Mouse (Mus musculus) liver, embryonic 12.5 days (tissue): ENCODE data around the gene Lrp2. TPM values are rescaled to one million over a fixed set of nuclear protein-coding genes. Genes with fewer than 3 reads are reported as not detected.

Experiments
- ATAC-seq: fragments of 200-750 bp; cut with Nextera tagmentation; 2 replicates; pipeline ENCODE4 v1.8.0; 2017; ENCODE audit warnings: moderate number of reproducible peaks, mild to moderate bottlenecking, moderate library complexity
- H3K27ac ChIP-seq: fragments of 300-500 bp; sonication (generic); 2 replicates; pipeline ENCODE4 v1.5.1; 2016; ENCODE audit warnings: mild to moderate bottlenecking
- H3K27me3 ChIP-seq: fragments of 300-500 bp; sonication (generic); replicated peaks from 2 replicates; pipeline ENCODE4 v1.6.1; 2016; ENCODE audit warnings: mild to moderate bottlenecking, moderate library complexity
- H3K36me3 ChIP-seq: fragments of 300-500 bp; sonication (generic); 2 replicates; pipeline ENCODE4 v1.6.1; 2016; ENCODE audit warnings: mild to moderate bottlenecking, moderate library complexity
- H3K4me1 ChIP-seq: fragments of 300-500 bp; sonication (generic); 2 replicates; pipeline ENCODE4 v1.6.1; 2016
- H3K4me2 ChIP-seq: fragments of 300-500 bp; sonication (generic); 2 replicates; pipeline ENCODE4 v1.6.1; 2016; ENCODE audit warnings: mild to moderate bottlenecking, moderate library complexity
- H3K4me3 ChIP-seq: fragments of 300-500 bp; sonication (generic); 2 replicates; pipeline ENCODE4 v1.5.1; 2016; ENCODE audit warnings: mild to moderate bottlenecking, moderate library complexity
- H3K9ac ChIP-seq: fragments of 300-500 bp; sonication (generic); 2 replicates; pipeline ENCODE4 v1.6.1; 2016; ENCODE audit warnings: mild to moderate bottlenecking, moderate library complexity
- H3K9me3 ChIP-seq: fragments of 300-500 bp; sonication (generic); replicated peaks from 2 replicates; pipeline ENCODE4 v1.6.1; 2016; ENCODE audit warnings: mild to moderate bottlenecking, moderate library complexity
- WGBS: fragments of 180-500 bp; shearing (Covaris S2); methylation state at CpG from one replicate; pipeline ENCODE4 v1.1.7; 2016; ENCODE audit not compliant: insufficient replicate concordance; 5-methylcytosine and 5-hydroxymethylcytosine counted together
- polyA plus RNA-seq: library from polyadenylated mRNA; unstranded; fragments of >200 nt; fragmentation: Nextera tagmentation; extraction: Ambion mirVana; gene quantifications from 2 replicates; pipeline ENCODE4 v1.2.1, GENCODE M21; 2016

Lrp2 gene
- 0.10 and 0.29 TPM in 2 replicates for polyA plus RNA-seq

DNA sequence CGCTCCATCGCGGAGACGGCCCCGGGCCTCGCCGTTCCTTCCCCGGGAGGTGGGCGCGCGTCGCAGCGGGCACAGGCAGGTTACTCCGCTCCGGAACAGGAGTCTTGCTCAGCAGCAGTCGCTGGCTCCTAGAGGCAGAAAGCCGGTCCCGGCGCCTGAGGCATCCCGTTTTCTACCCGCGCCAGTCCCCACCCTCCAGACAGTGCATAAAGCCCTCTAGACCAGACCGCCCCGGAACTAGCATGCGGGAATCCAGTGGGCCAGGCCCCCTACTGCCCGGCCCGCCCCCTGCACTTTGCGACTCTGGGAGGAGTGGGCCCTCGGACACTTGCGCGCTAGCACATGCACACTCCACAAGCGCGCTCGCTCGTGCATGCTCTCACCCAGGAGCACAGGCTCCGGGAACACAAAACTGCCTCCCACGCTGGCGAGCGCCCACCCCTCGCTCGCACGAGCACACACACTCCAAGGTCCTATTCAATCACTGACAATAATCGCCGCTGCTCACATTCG, at the start of gene Lrp2:
Lrp2 (minus strand) TSS at position 180 of the 513 bp plus-strand sequence.
- ATAC-seq: peak; percentile 42; the same call in 1 of the 2 replicates
- peaks cover 89% of the 10 kb centered on the region for H3K27me3 ChIP-seq
- no peak within 1 kb of the TSS for H3K9ac ChIP-seq
- no peaks in the 10 kb centered on the region for H3K36me3 ChIP-seq
- H3K9me3 ChIP-seq: no peaks in the 10 kb centered on the region
- peak within 1 kb of the TSS; percentile 52 for H3K4me3 ChIP-seq
- peak within 1 kb of the TSS; percentile 72 for H3K4me2 ChIP-seq
- 1% methylated on average over 45 of the region's 45 CpGs for WGBS
- H3K27ac ChIP-seq: no peak within 1 kb of the TSS
- peaks cover 15% of the 10 kb centered on the region; the same call in 1 of the 2 replicates for H3K4me1 ChIP-seq

DNA sequence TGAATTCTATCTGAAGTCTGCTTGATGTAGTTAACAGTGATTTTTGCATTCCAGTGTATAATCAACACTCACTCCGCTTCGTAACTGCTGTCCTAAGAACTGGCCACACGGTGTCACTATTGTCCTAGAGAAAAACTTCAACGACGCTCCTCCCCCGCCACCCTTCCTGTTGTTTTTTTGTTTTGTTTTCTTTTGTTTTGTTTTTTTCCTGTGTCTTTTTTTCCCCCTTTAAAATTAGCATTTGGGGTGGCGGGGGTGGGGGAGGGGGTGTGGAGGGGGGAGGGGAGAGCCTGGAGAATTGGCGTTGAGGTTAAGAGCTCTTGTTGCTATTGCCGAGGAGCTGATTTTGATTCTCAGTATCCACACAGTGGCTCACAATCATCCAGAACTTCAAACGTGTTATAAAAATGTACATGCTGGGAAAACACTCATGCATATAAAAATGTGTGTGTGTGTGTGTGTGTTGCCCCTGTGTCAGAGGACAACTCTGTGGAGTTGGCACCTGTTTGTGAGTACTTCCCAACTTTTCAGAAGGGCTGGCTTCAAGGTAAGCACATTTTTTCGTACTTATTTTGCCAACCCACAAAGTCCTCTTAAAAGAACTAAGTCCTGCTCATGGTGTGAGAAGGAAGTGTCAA, 49.3 kb upstream of the Lrp2 start:
- H3K4me2 ChIP-seq: peak overlapping the region; percentile 65
- peaks cover 4% of the 10 kb centered on the region; the same call in 1 of the 2 replicates for H3K4me1 ChIP-seq
- ATAC-seq: no peak
- no peaks in the 10 kb centered on the region for H3K36me3 ChIP-seq
- no peaks in the 10 kb centered on the region for H3K9me3 ChIP-seq
- peak overlapping the region; percentile 60 for H3K4me3 ChIP-seq
- H3K9ac ChIP-seq: peak overlapping the region; percentile 51; the same call in 1 of the 2 replicates
- no peak overlapping the region for H3K27ac ChIP-seq
- WGBS: 8% methylated on average over 11 of the region's 11 CpGs
- H3K27me3 ChIP-seq: peaks cover 12% of the 10 kb centered on the region

DNA sequence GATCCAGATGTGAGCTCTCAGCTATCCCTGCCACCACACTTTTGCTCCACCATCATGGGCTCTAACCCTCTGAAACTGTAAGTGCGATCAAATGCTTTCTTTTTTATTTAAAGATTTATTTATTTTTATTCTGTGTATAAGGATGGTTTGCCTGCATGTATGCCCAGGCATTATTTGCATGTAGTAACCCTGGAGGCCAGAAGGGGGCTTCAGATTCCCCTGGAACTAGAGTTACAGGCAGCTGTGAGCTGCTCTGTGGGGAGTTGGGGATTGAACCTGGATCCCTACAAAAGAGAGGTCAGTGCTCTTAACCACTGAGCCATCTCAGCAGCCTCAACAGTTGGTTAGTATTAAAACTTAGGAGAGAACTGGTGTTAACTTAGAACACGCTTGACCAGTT, 45.6 kb upstream of the Lrp2 start:
- H3K4me3 ChIP-seq: no peak overlapping the region
- H3K27me3 ChIP-seq: peaks cover 9% of the 10 kb centered on the region
- H3K27ac ChIP-seq: no peak overlapping the region
- no peaks in the 10 kb centered on the region for H3K9me3 ChIP-seq
- ATAC-seq: no peak
- no peak overlapping the region for H3K4me2 ChIP-seq
- WGBS: 63% methylated on average over 2 of the region's 2 CpGs
- peaks cover 4% of the 10 kb centered on the region; the same call in 1 of the 2 replicates for H3K4me1 ChIP-seq
- H3K9ac ChIP-seq: no peak overlapping the region
- H3K36me3 ChIP-seq: no peaks in the 10 kb centered on the region

DNA sequence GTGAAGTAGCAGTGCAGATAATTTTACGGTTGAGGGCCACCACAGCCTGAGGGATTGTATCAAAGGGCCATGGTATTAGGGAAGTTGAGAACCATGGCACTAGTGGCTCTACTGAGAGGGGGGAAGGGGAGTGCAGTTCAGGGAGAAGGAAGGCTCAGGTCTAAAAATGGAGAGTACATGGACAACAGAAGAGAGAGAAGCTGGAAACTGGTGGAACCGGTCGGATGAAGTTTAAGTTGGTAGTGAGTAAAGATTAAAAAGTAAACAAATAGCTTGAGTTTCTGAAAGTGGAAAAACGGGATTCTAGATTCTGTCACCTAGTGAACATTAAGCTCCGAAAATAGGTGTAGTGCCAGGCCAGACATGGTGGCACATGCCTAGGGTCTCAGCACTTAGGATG, 44.9 kb upstream of the Lrp2 start:
- H3K4me1 ChIP-seq: peaks cover 4% of the 10 kb centered on the region; the same call in 1 of the 2 replicates
- H3K4me2 ChIP-seq: no peak overlapping the region
- H3K4me3 ChIP-seq: no peak overlapping the region
- no peaks in the 10 kb centered on the region for H3K36me3 ChIP-seq
- H3K9ac ChIP-seq: no peak overlapping the region
- no peaks in the 10 kb centered on the region for H3K9me3 ChIP-seq
- no peak overlapping the region for H3K27ac ChIP-seq
- 69% methylated on average over 5 of the region's 5 CpGs for WGBS
- ATAC-seq: no peak
- peaks cover 9% of the 10 kb centered on the region for H3K27me3 ChIP-seq

DNA sequence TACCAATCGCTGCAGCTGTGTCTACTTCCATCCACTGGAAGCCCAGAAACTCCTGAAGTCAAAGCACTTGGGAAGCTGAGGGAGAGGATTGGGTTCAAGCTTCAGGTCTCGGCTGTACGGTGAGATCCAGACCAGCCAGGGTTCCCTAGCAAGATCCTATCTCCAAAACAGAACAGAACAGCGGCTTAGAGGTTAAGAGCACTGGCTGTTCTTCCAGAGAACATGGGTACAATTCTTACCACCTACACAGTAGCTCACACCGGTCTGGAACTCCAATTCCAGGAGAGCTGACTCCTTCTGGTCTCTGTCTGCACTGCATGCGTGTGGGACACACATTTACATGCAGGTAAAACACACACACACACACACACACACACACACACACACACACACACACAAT, 44.0 kb upstream of the Lrp2 start:
- Histone ChIP-seq H3K4me1 (no peaks in the 10 kb centered on the region), H3K36me3 (no peaks in the 10 kb centered on the region), H3K4me2 (no peak overlapping the region), H3K9me3 (no peaks in the 10 kb centered on the region), H3K4me3 (no peak overlapping the region), H3K27ac (no peak overlapping the region), H3K27me3 (peaks cover 9% of the 10 kb centered on the region), H3K9ac (no peak overlapping the region)
- ATAC-seq: no peak
- 70% methylated on average over 6 of the region's 6 CpGs for whole genome bisulfite sequencing

DNA sequence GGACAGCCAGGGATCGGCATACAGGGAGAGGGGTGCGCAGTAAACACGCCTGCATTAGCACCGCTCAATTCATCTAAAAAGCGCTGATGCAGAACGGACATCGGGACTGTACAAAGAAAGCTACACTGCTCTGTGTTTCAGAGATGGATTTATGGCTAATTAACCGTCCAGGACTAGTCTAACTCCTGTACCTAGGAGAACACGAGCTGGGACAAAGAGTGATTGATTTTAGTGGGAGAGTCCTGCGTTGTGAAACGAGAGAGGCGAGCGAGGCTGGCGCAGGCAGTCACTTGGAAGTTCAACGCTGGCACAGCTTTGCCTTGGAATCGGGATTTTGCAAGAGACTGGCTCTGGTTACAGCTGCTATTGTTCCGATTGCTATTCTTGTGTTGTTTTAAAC, 43.4 kb upstream of the Lrp2 start:
- Histone ChIP-seq H3K4me3 (no peak overlapping the region), H3K27me3 (peaks cover 9% of the 10 kb centered on the region), H3K9me3 (no peaks in the 10 kb centered on the region), H3K4me1 (no peaks in the 10 kb centered on the region), H3K9ac (no peak overlapping the region), H3K36me3 (no peaks in the 10 kb centered on the region), H3K4me2 (no peak overlapping the region), H3K27ac (no peak overlapping the region)
- no peak for ATAC-seq
- WGBS: 77% methylated on average over 17 of the region's 17 CpGs

DNA sequence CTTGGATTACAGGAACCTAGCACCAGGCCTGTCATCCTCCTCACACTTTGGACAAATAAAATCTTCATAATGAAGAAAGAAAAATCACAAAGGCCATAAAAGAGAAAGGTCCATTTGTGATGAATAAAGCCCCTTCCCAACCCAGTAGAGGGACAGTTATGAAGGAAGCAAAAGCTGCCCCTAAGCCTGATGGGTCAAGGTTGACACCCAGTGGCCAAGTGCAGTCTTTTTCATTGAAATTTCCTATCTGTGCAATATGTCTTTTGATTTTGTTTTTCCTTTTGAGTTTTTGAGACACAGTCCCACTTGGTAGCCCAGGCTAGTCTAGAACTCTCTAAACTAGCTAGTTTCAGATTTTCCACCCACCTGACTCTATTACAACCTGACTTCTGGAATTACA, 33.4 kb upstream of the Lrp2 start:
- Histone ChIP-seq H3K4me3 (no peak overlapping the region), H3K4me1 (no peaks in the 10 kb centered on the region), H3K27me3 (peaks cover under 1% of the 10 kb centered on the region), H3K9ac (no peak overlapping the region), H3K9me3 (no peaks in the 10 kb centered on the region), H3K27ac (no peak overlapping the region), H3K36me3 (no peaks in the 10 kb centered on the region), H3K4me2 (no peak overlapping the region)
- no peak for ATAC-seq

DNA sequence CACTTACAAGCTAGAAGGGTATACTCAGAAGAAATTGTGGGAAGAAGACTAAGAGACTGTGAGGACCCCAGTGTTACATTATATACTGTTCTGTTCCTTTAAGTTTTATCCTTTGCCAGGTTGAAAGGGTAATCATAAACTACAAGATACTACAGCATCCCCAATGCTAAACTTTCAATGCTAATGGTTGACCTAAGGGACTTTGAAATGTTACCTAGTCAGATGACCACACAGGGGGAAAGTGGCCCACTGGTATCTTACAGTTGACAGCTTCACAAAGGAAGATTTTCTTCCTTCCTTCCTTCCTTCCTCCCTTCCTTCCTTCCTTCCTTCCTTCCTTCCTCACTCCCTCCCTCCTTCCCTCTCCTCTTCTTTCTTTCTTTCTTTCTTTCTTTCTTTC, 32.5 kb upstream of the Lrp2 start:
- Histone ChIP-seq H3K4me2 (no peak overlapping the region), H3K36me3 (no peaks in the 10 kb centered on the region), H3K9ac (no peak overlapping the region), H3K9me3 (no peaks in the 10 kb centered on the region), H3K4me1 (no peaks in the 10 kb centered on the region), H3K4me3 (no peak overlapping the region), H3K27me3 (no peaks in the 10 kb centered on the region; the same call in 1 of the 2 replicates), H3K27ac (no peak overlapping the region)
- no peak for ATAC-seq

DNA sequence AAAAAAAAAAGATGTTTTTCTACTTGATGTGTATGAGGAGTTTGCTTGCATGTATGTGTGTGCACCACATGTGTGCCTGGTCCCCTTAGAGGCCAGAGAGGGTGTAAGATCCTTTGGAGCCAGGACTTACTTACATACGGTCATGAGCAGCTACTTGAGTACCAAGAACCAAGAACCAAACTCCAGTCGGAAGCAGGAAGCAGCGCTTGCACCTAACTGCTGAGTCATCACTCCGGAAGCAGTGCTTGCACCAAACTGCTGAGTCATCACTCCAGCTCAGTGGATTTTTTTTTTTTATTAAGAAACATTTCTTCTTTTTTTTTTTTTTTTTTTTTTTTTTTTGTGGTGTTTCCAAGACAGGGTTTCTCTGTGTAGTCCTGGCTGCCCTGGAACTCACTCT, 27.4 kb upstream of the Lrp2 start:
- ATAC-seq: no peak
- Histone ChIP-seq H3K4me1 (peaks cover 9% of the 10 kb centered on the region), H3K36me3 (no peaks in the 10 kb centered on the region), H3K4me3 (no peak overlapping the region), H3K9me3 (no peaks in the 10 kb centered on the region), H3K9ac (no peak overlapping the region), H3K27ac (no peak overlapping the region), H3K27me3 (peaks cover 8% of the 10 kb centered on the region; the same call in 1 of the 2 replicates), H3K4me2 (0 out of 2 replicates have a peak overlapping the region, but pooled peaks have one; percentile 5)
- 30% methylated on average over 4 of the region's 4 CpGs for WGBS

DNA sequence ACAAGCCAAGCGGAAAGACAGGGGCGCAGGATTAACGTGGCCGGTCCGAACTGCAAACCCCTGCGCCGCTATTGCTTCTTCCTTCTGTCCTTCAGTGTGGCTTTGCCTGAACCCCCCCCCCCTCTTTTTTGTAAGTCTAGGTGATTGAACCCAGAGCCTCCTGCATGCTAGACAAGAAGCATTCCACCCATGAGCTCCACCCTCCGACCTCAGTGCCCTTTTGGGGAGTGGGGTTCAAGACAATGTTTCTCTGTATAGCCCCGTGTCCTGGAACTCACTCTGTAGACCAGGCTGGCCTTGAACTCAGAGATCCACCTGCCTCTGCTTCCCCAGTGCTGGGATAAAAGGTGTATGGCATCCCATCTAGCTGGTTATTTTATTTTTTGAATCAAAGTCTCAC, 26.9 kb upstream of the Lrp2 start:
- Histone ChIP-seq H3K4me3 (no peak overlapping the region), H3K27me3 (peaks cover 8% of the 10 kb centered on the region; the same call in 1 of the 2 replicates), H3K27ac (no peak overlapping the region), H3K36me3 (no peaks in the 10 kb centered on the region), H3K4me2 (no peak overlapping the region), H3K4me1 (peaks cover 9% of the 10 kb centered on the region), H3K9ac (no peak overlapping the region), H3K9me3 (no peaks in the 10 kb centered on the region)
- ATAC-seq: no peak
- 63% methylated on average over 9 of the region's 9 CpGs for WGBS

DNA sequence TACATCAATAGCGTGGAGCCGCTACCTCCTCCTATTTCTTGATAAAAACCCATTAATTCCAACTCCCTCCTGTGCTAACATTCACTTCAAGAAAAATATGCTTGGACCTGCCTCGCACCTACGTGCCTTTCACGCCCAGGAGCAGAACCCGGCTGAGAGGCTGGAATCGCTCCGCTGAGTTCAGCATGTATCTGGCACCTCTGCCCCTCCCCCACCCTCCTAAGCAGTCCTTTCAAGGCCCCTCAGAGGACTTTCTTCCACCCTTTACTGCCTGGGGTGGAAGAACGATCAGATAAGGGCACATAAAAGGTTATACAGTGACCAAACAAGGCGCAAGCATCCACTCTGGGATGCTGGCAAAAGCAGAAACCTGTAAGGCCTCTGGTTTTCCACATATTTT, 26.4 kb upstream of the Lrp2 start:
- no peak for ATAC-seq
- no peak overlapping the region for H3K4me3 ChIP-seq
- no peak overlapping the region for H3K27ac ChIP-seq
- peaks cover 8% of the 10 kb centered on the region; the same call in 1 of the 2 replicates for H3K27me3 ChIP-seq
- peaks cover 9% of the 10 kb centered on the region for H3K4me1 ChIP-seq
- no peaks in the 10 kb centered on the region for H3K9me3 ChIP-seq
- WGBS: 26% methylated on average over 10 of the region's 10 CpGs
- no peaks in the 10 kb centered on the region for H3K36me3 ChIP-seq
- H3K9ac ChIP-seq: no peak overlapping the region
- H3K4me2 ChIP-seq: no peak overlapping the region

DNA sequence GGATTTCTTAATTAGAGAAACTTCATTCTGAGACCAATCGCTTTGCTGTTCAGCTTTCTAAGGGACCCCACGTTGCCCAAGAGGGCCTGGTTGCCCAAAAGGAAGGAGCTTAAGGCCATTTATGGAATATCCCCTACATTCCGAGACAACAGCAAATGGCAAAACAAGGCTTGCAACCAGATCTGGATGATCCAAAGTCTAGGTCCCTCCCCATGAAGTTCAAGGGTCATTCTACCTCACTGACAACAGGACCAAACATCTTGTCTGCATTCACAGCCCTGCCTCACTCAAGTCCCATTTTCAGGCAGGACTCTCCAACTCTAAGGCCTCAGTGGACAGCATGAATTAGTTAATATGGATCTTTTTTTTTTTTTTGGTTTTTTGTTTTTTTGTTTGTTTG, 20.8 kb upstream of the Lrp2 start:
- 79% methylated on average over 3 of the region's 3 CpGs for WGBS
- Histone ChIP-seq H3K27ac (no peak overlapping the region), H3K4me3 (no peak overlapping the region), H3K27me3 (no peaks in the 10 kb centered on the region), H3K36me3 (no peaks in the 10 kb centered on the region), H3K4me2 (no peak overlapping the region), H3K9me3 (no peaks in the 10 kb centered on the region), H3K4me1 (no peaks in the 10 kb centered on the region), H3K9ac (no peak overlapping the region)
- no peak for ATAC-seq
